Mouse (Mus musculus) olfactory bulb, adult 2 months (tissue): ENCODE data around the gene Hpca. TPM values are rescaled to one million over a fixed set of nuclear protein-coding genes. Genes with fewer than 3 reads are reported as not detected.

ENCODE experiments used
- H3K27ac ChIP-seq: fragments of 200-500 bp; 2 replicates; pipeline ENCODE4 v1.5.1; 2012; ENCODE audit warnings: low read depth, low read length; ENCODE audit not compliant: insufficient read depth
- H3K4me1 ChIP-seq: fragments of 200-500 bp; 2 replicates; pipeline ENCODE4 v1.6.1; 2012; ENCODE audit warnings: low read length; ENCODE audit not compliant: control insufficient read depth, insufficient read depth
- H3K4me3 ChIP-seq: fragments of 200-500 bp; 2 replicates; pipeline ENCODE4 v1.5.1; 2012; ENCODE audit warnings: mild to moderate bottlenecking, low read depth, low read length, moderate library complexity; ENCODE audit not compliant: insufficient read depth
- CTCF ChIP-seq: fragments of 200-500 bp; IDR thresholded peaks from 2 replicates; pipeline ENCODE4 v1.5.1; 2012; ENCODE audit warnings: low read depth, mild to moderate bottlenecking, low read length, moderate library complexity; ENCODE audit not compliant: insufficient read depth
- POLR2A ChIP-seq: fragments of 200-500 bp; IDR thresholded peaks from 2 replicates; pipeline ENCODE4 v1.6.1; 2012; ENCODE audit warnings: mild to moderate bottlenecking, low read depth, low read length, moderate library complexity; ENCODE audit not compliant: insufficient read depth
- WGBS: fragments of 180-500 bp; shearing (Covaris S2); methylation state at CpG from one replicate; pipeline ENCODE4 v1.1.7; 2018; 5-methylcytosine and 5-hydroxymethylcytosine counted together
- polyA plus RNA-seq: library from polyadenylated mRNA; stranded (reverse); fragments of >200 nt; gene quantifications from 2 replicates; pipeline ENCODE4 v1.2.4, GENCODE M21; 2012; ENCODE audit warnings: low replicate concordance; ENCODE audit not compliant: missing spikeins, insufficient read depth, insufficient read length

Gene Hpca
- polyA plus RNA-seq, 1 experiment: not detected

DNA sequence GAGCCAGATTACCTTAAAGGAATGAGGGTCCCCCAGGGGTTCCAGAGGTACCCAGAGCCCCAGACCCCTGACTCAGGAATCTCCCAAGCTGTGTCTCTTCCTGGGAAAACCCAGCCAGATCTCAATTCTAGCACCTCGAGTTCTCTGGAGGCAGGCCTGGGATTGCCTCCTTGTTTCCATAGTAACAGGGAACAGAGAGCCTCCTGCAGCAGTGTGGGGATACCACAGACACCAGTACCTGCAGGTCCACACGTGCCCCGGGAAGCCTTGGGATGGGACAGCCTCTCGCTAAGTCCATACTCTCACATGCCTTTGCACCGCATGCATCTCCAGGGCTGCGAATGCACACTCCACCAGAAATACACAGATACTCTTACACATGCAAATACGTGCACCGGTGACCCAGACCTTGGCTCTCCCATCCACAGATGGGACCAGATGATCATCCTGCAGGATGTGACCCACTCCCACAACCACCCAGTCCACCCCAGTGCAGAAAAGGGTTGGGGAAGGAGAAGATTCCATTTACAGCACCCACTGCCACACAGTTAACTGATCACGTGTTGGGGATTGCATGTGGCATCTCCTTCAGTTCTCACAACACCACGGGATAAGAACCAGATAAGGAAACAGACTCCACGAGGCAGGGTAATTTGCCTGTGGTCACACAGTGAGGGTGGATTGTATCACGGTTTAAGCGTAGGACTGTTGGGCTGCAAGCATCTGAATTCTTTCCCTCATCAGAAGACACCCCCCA, 6.9 kb upstream of the Hpca start:
- no peak for TF ChIP-seq POLR2A
- TF ChIP-seq CTCF: no peak

DNA sequence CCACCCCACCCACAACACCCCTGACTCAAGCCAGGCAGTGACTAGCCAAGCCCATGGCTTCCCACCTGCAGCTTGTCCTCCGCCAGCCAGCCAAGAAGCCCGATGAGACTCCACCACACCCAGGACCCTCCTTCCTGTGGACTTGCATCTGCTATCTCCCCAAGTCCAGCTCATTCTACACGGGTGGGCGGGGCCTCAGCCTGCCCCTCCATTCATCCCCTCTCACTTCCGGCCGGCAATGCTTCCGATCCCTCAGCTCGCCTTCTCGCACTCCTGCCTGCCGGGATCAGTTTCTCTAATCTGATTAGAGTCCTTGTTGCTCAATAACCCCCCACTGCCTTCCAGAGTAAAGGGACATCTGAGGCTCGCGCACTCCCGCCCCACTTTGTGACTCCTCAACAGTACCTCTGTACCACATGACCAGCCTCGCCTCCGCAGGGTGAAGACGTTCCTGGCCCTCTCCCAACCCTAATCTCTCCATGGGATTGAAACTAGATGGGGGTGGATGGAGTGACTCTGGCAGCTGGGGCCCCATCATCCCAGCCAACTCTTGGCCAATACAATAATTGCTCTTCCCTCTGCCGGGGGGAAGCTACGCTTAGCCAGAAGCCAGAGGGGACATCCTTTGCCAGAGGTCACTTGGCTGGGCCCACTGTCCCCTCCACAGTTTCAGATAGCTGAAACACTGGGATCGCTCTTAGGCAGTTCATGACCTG, 4.1 kb upstream of the Hpca start:
- TF ChIP-seq POLR2A: no peak
- TF ChIP-seq CTCF: no peak
- H3K27ac ChIP-seq: no peak overlapping the region
- peaks cover 52% of the 10 kb centered on the region for H3K4me1 ChIP-seq
- H3K4me3 ChIP-seq: no peak overlapping the region
- 38% methylated on average over 19 of the region's 19 CpGs for WGBS

More for the DNA sequence above, 6.9 kb upstream of the Hpca start:
- 42% methylated on average over 13 of the region's 13 CpGs for WGBS
- H3K4me3 ChIP-seq: no peak overlapping the region
- H3K27ac ChIP-seq: no peak overlapping the region
- peaks cover 50% of the 10 kb centered on the region for H3K4me1 ChIP-seq

DNA sequence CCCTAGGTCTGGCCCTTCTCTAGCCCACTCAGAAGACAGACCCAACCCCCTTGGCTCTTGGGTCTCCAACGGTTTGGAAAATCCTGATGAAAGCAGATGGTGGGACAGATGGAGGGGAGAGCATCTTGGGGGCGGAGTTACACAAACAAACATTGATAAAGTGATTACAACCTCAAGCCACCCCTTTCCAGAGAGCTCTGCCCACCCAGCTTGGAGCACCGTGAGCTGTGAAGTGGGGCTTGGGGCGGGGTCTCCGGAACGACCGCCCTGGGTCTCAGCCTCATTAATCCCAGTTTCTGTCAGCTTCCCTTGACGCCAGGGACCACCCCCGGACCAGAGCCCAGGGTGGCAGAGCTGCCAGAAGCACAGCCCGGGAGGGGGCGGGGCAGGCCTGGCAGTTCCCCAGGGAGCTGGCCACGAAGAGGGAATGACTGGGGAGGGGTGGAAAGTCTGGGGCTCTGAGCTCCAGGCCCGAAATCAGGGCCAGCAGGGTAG, 2.9 kb upstream of the Hpca start:
- no peak overlapping the region for H3K4me3 ChIP-seq
- 9% methylated on average over 13 of the region's 13 CpGs for WGBS
- TF ChIP-seq POLR2A (no peak), CTCF (no peak)
- H3K4me1 ChIP-seq: peaks cover 49% of the 10 kb centered on the region
- H3K27ac ChIP-seq: no peak overlapping the region

DNA sequence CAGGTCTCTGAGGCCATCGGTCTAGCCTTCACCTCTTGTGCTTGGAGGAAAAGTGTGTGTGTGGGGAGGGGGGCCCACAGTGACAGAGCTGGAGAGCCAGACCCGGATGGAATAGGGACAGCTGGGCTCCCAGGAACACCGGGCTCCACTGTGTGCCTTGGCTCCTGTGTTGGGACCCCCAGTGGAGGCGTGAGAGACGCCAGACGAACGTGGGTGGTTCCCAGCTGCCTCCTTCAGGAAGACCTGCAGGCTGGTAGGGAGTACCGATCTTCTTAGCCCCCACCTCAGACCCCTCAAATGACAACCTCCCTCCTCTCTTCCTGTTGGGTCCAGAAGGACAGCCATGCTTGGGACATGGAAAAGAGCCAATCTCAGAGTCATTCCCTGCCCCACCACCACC, 883 bp upstream of the Hpca start:
- H3K4me1 ChIP-seq: peaks cover 36% of the 10 kb centered on the region
- no peak overlapping the region for H3K4me3 ChIP-seq
- WGBS: 52% methylated on average over 8 of the region's 8 CpGs
- H3K27ac ChIP-seq: no peak overlapping the region
- TF ChIP-seq CTCF (no peak), POLR2A (no peak)

DNA sequence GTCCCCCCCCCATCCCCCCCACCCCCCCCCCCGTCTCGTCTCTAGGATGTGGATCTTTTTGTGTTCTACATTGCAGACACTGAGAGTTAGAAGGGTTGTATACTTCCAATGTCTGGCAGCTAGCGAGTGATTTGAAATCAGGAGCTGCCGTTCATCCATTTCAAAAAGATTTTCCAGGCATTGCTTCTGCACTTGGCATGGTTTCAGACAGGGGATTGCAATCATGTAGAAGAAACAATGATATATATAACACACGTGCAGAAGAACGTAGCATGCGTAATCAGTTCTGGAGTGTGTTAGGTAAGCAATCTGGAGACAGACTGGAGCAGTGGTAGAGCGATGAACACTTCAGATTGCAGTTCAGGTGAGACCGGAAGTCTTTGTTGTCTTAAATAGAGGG, 271 bp upstream of the Hpca start:
- TF ChIP-seq POLR2A: no peak
- TF ChIP-seq CTCF: no peak
- H3K4me1 ChIP-seq: peaks cover 36% of the 10 kb centered on the region
- no peak overlapping the region for H3K27ac ChIP-seq
- no peak overlapping the region for H3K4me3 ChIP-seq
- 35% methylated on average over 9 of the region's 9 CpGs for WGBS

DNA sequence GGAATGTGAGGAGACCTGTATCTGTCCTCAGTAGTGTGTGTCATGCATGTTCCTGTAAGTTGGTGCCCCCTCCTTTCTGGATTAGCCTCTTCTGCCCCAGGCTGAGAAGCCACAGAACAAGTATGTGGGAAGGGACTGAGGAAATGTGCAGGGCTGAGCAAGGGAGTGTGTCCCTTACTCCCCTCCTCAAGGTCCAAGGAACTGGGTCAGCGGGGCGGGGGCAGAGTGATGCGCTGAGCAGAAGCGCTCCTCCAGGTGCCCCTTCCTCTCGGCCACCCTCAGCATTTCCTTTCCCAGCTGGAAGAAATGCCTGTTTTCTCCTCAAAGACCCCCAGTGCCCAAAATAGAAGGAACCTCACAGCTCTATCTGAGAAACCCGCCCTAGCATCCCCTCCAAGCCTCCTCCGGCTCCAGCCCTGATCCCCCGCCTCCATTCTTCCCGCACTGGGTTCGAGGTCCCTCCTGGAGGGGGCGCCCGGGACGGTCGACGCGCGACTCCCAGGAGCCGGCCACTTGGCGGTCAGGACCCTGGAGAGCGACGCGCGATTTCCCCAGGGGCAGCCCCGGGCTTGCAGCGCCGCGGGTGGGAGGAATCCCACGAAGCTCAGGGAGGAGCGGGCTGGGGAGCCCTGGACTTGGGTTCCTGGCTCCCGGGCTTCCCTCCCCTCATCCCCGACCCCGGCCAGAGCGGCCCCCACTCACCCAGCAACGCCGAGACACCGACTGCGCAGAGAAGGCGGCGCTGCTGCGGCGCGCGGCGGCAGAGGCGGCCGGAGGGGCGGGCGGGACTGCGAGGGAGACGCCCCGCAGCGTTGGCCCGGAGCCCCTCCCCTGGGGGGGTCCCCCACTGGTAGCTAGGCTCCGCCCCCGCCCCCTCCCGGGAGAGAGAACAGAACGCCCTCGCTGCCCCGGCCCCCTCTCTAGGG, 1.1 kb downstream of the Hpca start:
- TF ChIP-seq CTCF (no peak), POLR2A (no peak)
- H3K4me3 ChIP-seq: peak overlapping the region; percentile 57
- H3K4me1 ChIP-seq: peaks cover 31% of the 10 kb centered on the region
- no peak overlapping the region for H3K27ac ChIP-seq
- 1% methylated on average over 59 of the region's 59 CpGs for WGBS

DNA sequence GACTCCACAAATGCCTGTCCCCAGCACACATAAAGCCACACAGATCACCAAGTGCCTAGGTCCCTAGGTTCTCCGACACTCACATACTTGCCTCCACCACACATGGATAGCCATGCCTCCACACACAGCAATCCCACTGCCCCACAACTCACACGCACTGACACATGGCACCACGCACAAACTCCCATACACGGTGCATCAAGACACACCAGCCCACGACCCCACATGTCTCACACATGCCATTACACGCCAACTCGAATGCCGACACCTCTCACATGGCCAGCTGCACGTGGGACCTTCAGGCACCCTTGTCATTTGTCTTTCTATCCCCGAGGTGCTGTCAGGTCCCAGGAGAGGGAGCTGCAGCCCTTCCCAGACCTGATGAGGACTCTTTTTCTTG, 2.1 kb downstream of the Hpca start:
- H3K27ac ChIP-seq: no peak overlapping the region
- WGBS: 81% methylated on average over 10 of the region's 10 CpGs
- no peak overlapping the region; the same call in 1 of the 2 replicates for H3K4me3 ChIP-seq
- TF ChIP-seq POLR2A (no peak), CTCF (no peak)
- peaks cover 22% of the 10 kb centered on the region for H3K4me1 ChIP-seq

DNA sequence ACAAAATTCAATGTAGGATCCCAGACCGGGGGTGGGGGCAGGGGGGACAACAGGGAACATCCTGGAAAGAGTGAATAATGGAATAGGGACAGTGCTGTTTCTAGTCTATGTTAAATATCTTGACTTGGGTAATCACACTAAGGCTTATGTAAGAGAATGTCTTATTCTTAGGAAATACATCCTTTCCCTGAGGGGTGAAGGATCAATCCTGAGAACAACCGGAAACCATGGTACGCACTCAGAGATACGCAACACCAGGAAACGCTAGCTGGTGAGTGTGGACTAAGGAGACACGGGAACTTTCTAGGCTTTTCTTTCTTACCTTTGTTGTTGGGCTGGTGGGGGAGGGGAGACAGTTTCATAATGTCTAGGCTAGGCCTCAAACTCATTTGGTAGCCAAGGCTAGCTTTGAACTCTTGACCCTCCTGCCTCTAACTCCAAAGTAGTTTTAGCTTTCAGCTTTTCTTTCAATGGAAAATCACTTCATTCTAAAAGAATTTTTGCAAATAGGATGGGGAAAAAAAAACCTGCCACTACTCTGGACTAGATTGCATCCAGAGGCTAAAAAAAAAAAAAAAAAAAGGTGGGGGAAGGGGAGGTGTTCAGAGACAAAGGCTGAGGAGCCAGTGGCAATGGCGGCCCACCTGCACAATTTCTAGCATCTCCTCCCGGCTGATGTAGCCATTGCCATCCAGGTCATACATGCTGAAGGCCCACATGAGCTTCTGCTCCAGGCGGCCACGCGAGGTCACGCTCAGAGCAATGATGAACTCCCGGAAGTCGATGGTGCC, 3.9 kb downstream of the Hpca start:
- TF ChIP-seq POLR2A: no peak
- TF ChIP-seq CTCF: no peak
- H3K4me1 ChIP-seq: peaks cover 31% of the 10 kb centered on the region
- no peak overlapping the region for H3K27ac ChIP-seq
- WGBS: 87% methylated on average over 14 of the region's 14 CpGs
- H3K4me3 ChIP-seq: no peak overlapping the region
